Mouse (Mus musculus): ENCODE results near the gene Egln3.

DNA sequence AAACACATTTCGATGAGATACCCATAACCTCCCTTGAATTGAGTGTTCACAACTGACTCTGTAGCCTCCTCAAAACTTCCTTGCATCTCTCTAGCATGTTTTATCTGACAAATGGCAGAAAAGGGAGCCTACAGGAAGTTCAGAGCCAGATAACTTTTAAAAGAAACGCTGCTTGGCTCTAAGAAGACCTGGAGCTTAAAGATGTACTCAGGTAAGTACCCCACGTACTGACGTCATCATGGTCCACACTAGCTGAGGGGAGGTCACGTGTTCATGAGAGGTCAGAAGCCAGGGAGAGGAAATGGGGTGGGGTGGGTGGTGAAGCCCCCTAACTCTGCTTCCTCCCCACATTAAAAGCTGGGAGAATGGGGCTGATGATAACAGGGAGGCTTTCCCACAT, 13.0 kb upstream of the Egln3 start:
- no peak for TF ChIP-seq CTCF (IDR thresholded peaks at IDR 0.05; ENCODE audit: low read depth)
- no peak for TF ChIP-seq EP300 (IDR thresholded peaks at IDR 0.05; ENCODE audit: low read depth)
